Comparison of ENCODE assay signal across 21 mouse cellular contexts in genomic region chr3:106449567-106449966, GRCm38 (mm10). TPM values are rescaled to one million over a fixed set of nuclear protein-coding genes. Genes with fewer than 3 reads are reported as not detected.
DNase-seq lines count a peak whose midpoint lies in the region; ATAC-seq lines count a peak whose summit lies in the region.
"Had no signal": no experiment of that assay in that cellular context is flagged by ENCODE, and none has a peak within 500 bp of the region (broad histone marks: within the 10 kb centered on the region; RNA-seq: fewer than 3 reads in every experiment).

No protein-coding gene starts in this region.

- H3K27ac ChIP-seq in forebrain, embryonic 11.5 days (ENCODE audit: low read depth, low read length), result no peak overlapping the region
- H3K27ac ChIP-seq: hindbrain, embryonic 15.5 days; macrophage; midbrain, embryonic 15.5 days; neural tube, embryonic 13.5 days had no signal

- H3K9ac ChIP-seq in forebrain, embryonic 11.5 days (ENCODE audit: low read length), result no peak overlapping the region
- H3K9ac ChIP-seq: forebrain, postnatal 0 days; hindbrain, embryonic 15.5 days; midbrain, embryonic 15.5 days; neural tube, embryonic 13.5 days had no signal

- H3K4me3 ChIP-seq in forebrain, embryonic 11.5 days (ENCODE audit: low read depth, low read length), result no peak overlapping the region
- H3K4me3 ChIP-seq: hindbrain, embryonic 15.5 days; midbrain, embryonic 15.5 days; neural tube, embryonic 13.5 days had no signal

- peak; percentile 45 for DNase-seq in heart, adult 11 months
- DNase-seq in heart, postnatal 4 days, result no peak
- peak; percentile 91 for DNase-seq in CD4-positive helper T cell, adult 2 months (ENCODE audit: low read depth, low spot score)
- DNase-seq in splenic B cell, adult 2 months (ENCODE audit: low read depth, low spot score), result peak; percentile 74
- no peak for DNase-seq in left cerebral cortex, adult 11 months (ENCODE audit: low spot score)
- DNase-seq in retina, postnatal 1 day, result no peak
- no peak for DNase-seq in forebrain, embryonic 11.5 days (ENCODE audit: low spot score)
- DNase-seq: forebrain, postnatal 0 days; gastrocnemius, postnatal 14 days; kidney, adult 9 months; liver had no signal

- no peaks in the 10 kb centered on the region for H3K4me1 ChIP-seq in forebrain, embryonic 11.5 days (replicated peaks; ENCODE audit: control insufficient read depth, insufficient read depth, low read length)
- H3K4me1 ChIP-seq: hindbrain, embryonic 15.5 days; midbrain, embryonic 15.5 days; neural tube, embryonic 13.5 days had no signal

- peak; percentile 58 to 74 for ATAC-seq in hematopoietic stem cell, adult 5-6 weeks (replicated peaks in 1 of 2; ENCODE audit: insufficient read depth in 1 of 2, low FRiP score in 2 of 2, low TSS enrichment in 1 of 2, low read depth in 1 of 2, poor library complexity in 2 of 2, severe bottlenecking in 2 of 2)
- ATAC-seq in forebrain, embryonic 11.5 days (replicated peaks; ENCODE audit: low FRiP score), result no peak

- no peaks in the 10 kb centered on the region for H3K27me3 ChIP-seq in splenic B cell, adult 2 months (ENCODE audit: control insufficient read depth, insufficient read depth, low read length, poor library complexity, severe bottlenecking)
- H3K27me3 ChIP-seq in forebrain, embryonic 11.5 days (ENCODE audit: control insufficient read depth, insufficient read depth, low read length), result no peaks in the 10 kb centered on the region
- H3K27me3 ChIP-seq: hindbrain, embryonic 15.5 days; midbrain, embryonic 15.5 days; neural tube, embryonic 13.5 days had no signal

- WGBS in forebrain, embryonic 11.5 days, result 83% methylated on average over 4 of the region's 4 CpGs

- H3K4me2 ChIP-seq in forebrain, embryonic 11.5 days (ENCODE audit: low read depth, low read length, severe bottlenecking), result no peak overlapping the region
- H3K4me2 ChIP-seq: hindbrain, embryonic 15.5 days; midbrain, embryonic 15.5 days; neural tube, embryonic 13.5 days had no signal

- no peaks in the 10 kb centered on the region for H3K9me3 ChIP-seq in forebrain, embryonic 11.5 days (ENCODE audit: control insufficient read depth, low read length)
- H3K9me3 ChIP-seq: hindbrain, embryonic 15.5 days; midbrain, embryonic 15.5 days; neural tube, embryonic 13.5 days had no signal

- H3K36me3 ChIP-seq in splenic B cell, adult 2 months (ENCODE audit: control insufficient read depth, insufficient read depth, low read length, poor library complexity, severe bottlenecking), result no peaks in the 10 kb centered on the region
- no peaks in the 10 kb centered on the region for H3K36me3 ChIP-seq in forebrain, embryonic 11.5 days (ENCODE audit: control insufficient read depth, insufficient read depth, low read length)
- H3K36me3 ChIP-seq: hindbrain, embryonic 15.5 days; midbrain, embryonic 15.5 days; neural tube, embryonic 13.5 days had no signal

RNA-seq across cellular contexts. Expression of gene Dennd2d, which starts 32.6 kb away (rescaled TPM):
- under 1 TPM; 0.62 to 0.65 TPM for total RNA-seq in heart, postnatal 4 days (2021)
- 41.4 and 49.2 TPM in 2 replicates for total RNA-seq in hematopoietic stem cell, adult 5-6 weeks (2017)
- 0.48 and 0.95 TPM in 2 replicates for polyA plus RNA-seq in forebrain, embryonic 11.5 days (2014; fragmentation: Nextera tagmentation; extraction: Ambion mirVana)

RNA-seq across cellular contexts. Expression of gene Chil6, which starts 43.6 kb away (rescaled TPM):
- total RNA-seq in heart, postnatal 4 days (2021), result not detected
- not detected in 2 replicates for total RNA-seq in hematopoietic stem cell, adult 5-6 weeks (2017)
- polyA plus RNA-seq in forebrain, embryonic 11.5 days (2014; fragmentation: Nextera tagmentation; extraction: Ambion mirVana), result not detected in 2 replicates
- total RNA-seq: adrenal gland, postnatal 4 days; forebrain, postnatal 0 days; gastrocnemius, postnatal 14 days; layer of hippocampus, adult 8-10 months; left cerebral cortex, postnatal 10 days; MEL had no signal
- polyA plus RNA-seq: forebrain, postnatal 0 days; heart, embryonic 14.5 days; hindbrain, embryonic 15.5 days; macrophage; midbrain, embryonic 15.5 days; neural tube, embryonic 13.5 days had no signal

Comparison
In these comparisons a context has a peak if more than half of its experiments do, and no peak if none do; other contexts are left out.
1. DNase-seq: peak in heart, adult 11 months (single experiment), CD4-positive helper T cell, adult 2 months (single experiment) and splenic B cell, adult 2 months (single experiment); none in heart, postnatal 4 days (single experiment), left cerebral cortex, adult 11 months (single experiment), retina, postnatal 1 day (single experiment) and forebrain, embryonic 11.5 days (single experiment).
2. RNA of gene Dennd2d, which starts 32.6 kb away (total RNA-seq): 41.4 to 49.2 TPM in hematopoietic stem cell, adult 5-6 weeks; 0.62 to 0.65 TPM in heart, postnatal 4 days; every median in the first group is over 10 times any median in the second.